Mouse (Mus musculus) lung, postnatal 0 days (tissue): ENCODE measurements around the gene Polg.

Experiments used
- CTCF ChIP-seq: IDR thresholded peaks from 2 replicates; pipeline ENCODE4 v1.5.1; 2016; ENCODE audit warnings: antibody characterized with exemption, mild to moderate bottlenecking
- EP300 ChIP-seq: IDR thresholded peaks from 2 replicates; pipeline ENCODE4 v1.6.1; 2016; ENCODE audit warnings: antibody characterized with exemption, mild to moderate bottlenecking, control low read depth

GRCm38 (mm10) chr7:79397446-79397963, 68.7 kb downstream of the Polg start:
- TF ChIP-seq CTCF: no peak
- TF ChIP-seq EP300: no peak
